Mouse (Mus musculus): ENCODE measurements at regions not wholly inside any gene's neighbourhood (a gene's known extent, or its start where the extent isn't known, plus 50 kb on each side); places are given as distances from the start of the nearest gene placed in this dataset.
A peak's percentile ranks its signal among the peaks of the same experiment; 100 is the strongest.

- peak; percentile 1 to 7 for DNase-seq (ENCODE audit: extremely low spot score in 1 of 2, low spot score in 1 of 2)
These were observed 469.8 kb downstream of the Bckdhb start for GRCm38 (mm10) chr9:84394536-84395314.

GRCm38 (mm10) chr9:84399481-84399880 lies 474.5 kb downstream of the Bckdhb start:
- DNase-seq (ENCODE audit: extremely low spot score in 1 of 2, low spot score in 1 of 2) = no peak

DNA sequence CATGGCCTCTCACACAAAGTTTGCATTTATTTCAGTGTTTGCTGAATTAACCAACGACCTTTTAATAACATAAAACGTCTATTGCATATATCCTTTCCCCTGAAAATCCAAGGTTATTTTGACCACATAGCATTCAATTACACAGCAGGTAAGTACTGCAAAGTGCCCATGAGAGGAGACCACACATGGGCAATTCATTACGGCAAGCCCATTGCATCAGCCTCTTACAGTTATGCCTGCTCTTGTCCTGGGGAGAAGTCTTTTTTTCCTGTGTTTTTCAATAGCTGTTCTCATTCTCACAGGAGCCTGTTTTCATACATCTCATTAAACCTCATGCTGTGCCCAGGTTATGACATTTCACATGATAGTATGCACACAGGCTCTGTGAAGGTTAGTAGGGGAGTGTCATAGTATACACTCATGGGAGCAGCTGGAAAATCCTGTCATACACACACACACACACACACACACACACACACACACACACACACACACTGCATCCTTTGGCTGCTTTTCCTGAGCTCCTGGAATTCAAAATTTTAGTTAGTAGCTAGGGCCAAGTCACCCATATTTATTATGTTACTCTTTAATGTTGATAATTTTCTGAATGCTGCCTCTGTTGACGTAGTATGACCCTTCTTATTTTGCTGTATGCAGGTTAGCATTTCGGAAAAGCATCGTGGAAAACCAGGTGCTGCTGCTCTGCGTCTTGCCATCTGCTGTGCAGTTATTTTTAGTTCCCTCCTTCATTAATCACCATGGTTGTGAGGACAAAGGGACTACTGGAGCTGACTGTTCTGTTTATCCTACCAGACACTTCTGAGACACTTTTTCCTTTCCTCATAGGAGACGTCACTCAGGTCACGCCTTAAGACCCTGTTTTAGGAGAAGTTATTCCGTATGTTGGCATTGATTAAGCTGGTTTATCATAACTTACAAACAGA lies 483.6 kb downstream of the Bckdhb start:
- DNase-seq (ENCODE audit: extremely low spot score in 1 of 2, low spot score in 1 of 2) = peak in 1 of 2 experiments; percentile 1

Data from frontal cortex, adult 2 months (tissue).